Mouse (Mus musculus) embryonic facial prominence, embryonic 14.5 days (tissue): ENCODE measurements around the gene Hsf4. TPM values are rescaled to one million over a fixed set of nuclear protein-coding genes. Genes with fewer than 3 reads are reported as not detected.
A peak's percentile ranks its signal among the peaks of the same experiment; 100 is the strongest.

Experiments
- ATAC-seq: fragments of 200-750 bp; cut with Nextera tagmentation; 2 replicates; pipeline ENCODE4 v1.8.0; 2017; ENCODE audit warnings: low read depth, moderate number of reproducible peaks, moderate TSS enrichment
- DNase-seq: peaks from one replicate; pipeline ENCODE4 v3.0.0-alpha.2; 2015; ENCODE audit warnings: low spot score
- H3K27ac ChIP-seq: fragments of 300-500 bp; sonication (generic); replicated peaks from 2 replicates; pipeline ENCODE4 v1.5.1; 2014; ENCODE audit warnings: low read depth, mild to moderate bottlenecking, low read length, moderate library complexity
- H3K27me3 ChIP-seq: fragments of 300-500 bp; sonication (generic); replicated peaks from 2 replicates; pipeline ENCODE4 v1.6.1; 2014; ENCODE audit warnings: low read length; ENCODE audit not compliant: control insufficient read depth, insufficient read depth
- H3K36me3 ChIP-seq: fragments of 300-500 bp; sonication (generic); 2 replicates; pipeline ENCODE4 v1.6.1; 2014; ENCODE audit warnings: low read length, mixed read lengths; ENCODE audit not compliant: control insufficient read depth, insufficient read depth
- H3K4me1 ChIP-seq: fragments of 300-500 bp; sonication (generic); 2 replicates; pipeline ENCODE4 v1.6.1; 2014; ENCODE audit warnings: antibody characterized with exemption, low read length; ENCODE audit not compliant: control insufficient read depth, insufficient read depth
- H3K4me2 ChIP-seq: fragments of 300-500 bp; sonication (generic); 2 replicates; pipeline ENCODE4 v1.6.1; 2014; ENCODE audit warnings: low read depth, mild to moderate bottlenecking, low read length, moderate library complexity, mixed read lengths
- H3K4me3 ChIP-seq: fragments of 300-500 bp; sonication (generic); 2 replicates; pipeline ENCODE4 v1.5.1; 2014; ENCODE audit warnings: low read depth, mild to moderate bottlenecking, low read length
- H3K9ac ChIP-seq: fragments of 300-500 bp; sonication (generic); 2 replicates; pipeline ENCODE4 v1.6.1; 2014; ENCODE audit warnings: low read depth, mild to moderate bottlenecking, low read length, moderate library complexity, mixed read lengths
- H3K9me3 ChIP-seq: fragments of 300-500 bp; sonication (generic); 2 replicates; pipeline ENCODE4 v1.6.1; 2016; ENCODE audit warnings: low read length; ENCODE audit not compliant: control insufficient read depth
- WGBS: fragments of 180-500 bp; shearing (Covaris S2); extraction: QIAGEN DNeasy Blood & Tissue Kit; methylation state at CpG from one replicate; pipeline ENCODE4 v1.1.7; 2014; 5-methylcytosine and 5-hydroxymethylcytosine counted together
- polyA plus RNA-seq: library from polyadenylated mRNA; unstranded; fragments of >200 nt; fragmentation: Nextera tagmentation; extraction: Ambion mirVana; gene quantifications from 2 replicates; pipeline ENCODE4 v1.2.1, GENCODE M21; 2014

Gene Hsf4
- polyA plus RNA-seq, 1 experiment from 2014 or later, result 0.49 TPM

DNA sequence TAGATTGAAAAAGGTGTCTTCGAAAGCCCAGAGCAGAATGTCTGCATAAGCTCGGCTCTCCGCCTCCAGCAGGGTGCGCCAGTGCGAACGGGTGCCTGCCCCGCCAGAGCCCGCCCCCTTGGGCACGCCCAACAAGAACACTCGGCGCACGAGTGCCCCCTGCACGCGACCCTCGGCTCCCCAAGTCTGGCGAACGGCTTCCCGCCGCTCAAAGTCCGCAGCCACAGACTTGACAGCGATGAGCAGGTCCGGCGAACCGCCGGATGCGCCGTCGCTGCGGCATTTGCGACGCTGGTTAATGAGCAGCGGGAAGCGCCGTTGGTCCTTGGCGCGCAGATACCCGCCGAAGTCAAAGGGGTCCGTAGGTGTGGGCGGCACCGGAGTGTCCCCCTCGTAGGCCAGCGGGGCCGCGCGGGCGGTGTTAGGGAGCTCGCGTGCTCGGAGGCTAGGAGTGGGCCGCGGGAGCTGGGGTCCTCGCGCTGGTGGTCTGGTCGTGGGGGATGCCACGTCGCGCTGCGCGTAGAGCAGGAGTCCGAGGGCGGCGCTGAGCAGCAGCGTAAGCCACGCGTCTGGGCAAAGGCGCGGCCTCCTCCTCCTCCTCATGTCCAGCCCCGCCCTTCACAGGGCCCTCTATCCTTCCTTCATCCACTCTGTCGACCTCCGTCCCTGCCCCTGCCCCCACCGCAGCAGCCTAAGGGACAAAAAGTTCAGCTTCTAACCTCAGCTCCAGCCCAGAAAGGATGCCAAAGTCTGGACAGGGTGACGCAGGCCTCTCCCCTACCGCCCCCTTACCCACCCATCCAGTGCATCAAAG, 15.2 kb upstream of the Hsf4 start:
- DNase-seq (peak; percentile 94), ATAC-seq (peak; percentile 89)
- H3K36me3 ChIP-seq, result peaks cover 42% of the 10 kb centered on the region
- H3K4me2 ChIP-seq, result peak overlapping the region; percentile 92
- peaks cover 29% of the 10 kb centered on the region for H3K27me3 ChIP-seq
- WGBS, result 0% methylated on average over 30 of the region's 74 CpGs
- H3K9ac ChIP-seq, result peak overlapping the region; percentile 79
- H3K4me1 ChIP-seq, result peaks cover 13% of the 10 kb centered on the region
- H3K4me3 ChIP-seq, result peak overlapping the region; percentile 64
- H3K27ac ChIP-seq, result peak overlapping the region; percentile 93
- no peaks in the 10 kb centered on the region for H3K9me3 ChIP-seq

DNA sequence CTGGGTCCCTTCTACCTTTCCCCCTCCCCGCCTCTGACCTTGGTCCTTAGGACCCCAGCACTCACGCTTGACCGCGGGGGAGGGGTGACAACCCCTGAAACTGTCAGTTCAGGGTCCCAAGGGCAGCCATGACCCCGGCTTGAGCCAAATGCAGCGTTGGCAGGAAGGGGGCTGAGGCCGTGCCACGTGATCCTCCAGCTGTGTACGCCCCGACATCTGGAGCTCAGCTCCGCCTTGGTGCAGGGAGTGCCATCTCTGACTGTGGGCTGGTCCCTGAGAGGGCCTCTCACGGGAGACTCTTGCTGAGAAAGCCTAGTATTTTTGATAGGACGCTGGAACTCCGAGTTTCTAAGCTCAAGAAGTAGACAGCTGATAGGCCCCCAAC, 14.6 kb upstream of the Hsf4 start, which contains the start of gene B3gnt9:
TSS of gene B3gnt9 (minus strand) at position 188 of the 385 bp plus-strand sequence.
- peak within 1 kb of the TSS; percentile 64 for H3K4me3 ChIP-seq
- peaks cover 36% of the 10 kb centered on the region for H3K36me3 ChIP-seq
- ATAC-seq (peak; percentile 76), DNase-seq (peak; percentile 93)
- peaks cover 35% of the 10 kb centered on the region for H3K27me3 ChIP-seq
- peak within 1 kb of the TSS; percentile 93 for H3K27ac ChIP-seq
- peaks cover 14% of the 10 kb centered on the region for H3K4me1 ChIP-seq
- H3K9ac ChIP-seq, result peak within 1 kb of the TSS; percentile 79
- H3K4me2 ChIP-seq, result peak within 1 kb of the TSS; percentile 92
- WGBS, result under 1% methylated on average over 14 of the region's 14 CpGs
- no peaks in the 10 kb centered on the region for H3K9me3 ChIP-seq

DNA sequence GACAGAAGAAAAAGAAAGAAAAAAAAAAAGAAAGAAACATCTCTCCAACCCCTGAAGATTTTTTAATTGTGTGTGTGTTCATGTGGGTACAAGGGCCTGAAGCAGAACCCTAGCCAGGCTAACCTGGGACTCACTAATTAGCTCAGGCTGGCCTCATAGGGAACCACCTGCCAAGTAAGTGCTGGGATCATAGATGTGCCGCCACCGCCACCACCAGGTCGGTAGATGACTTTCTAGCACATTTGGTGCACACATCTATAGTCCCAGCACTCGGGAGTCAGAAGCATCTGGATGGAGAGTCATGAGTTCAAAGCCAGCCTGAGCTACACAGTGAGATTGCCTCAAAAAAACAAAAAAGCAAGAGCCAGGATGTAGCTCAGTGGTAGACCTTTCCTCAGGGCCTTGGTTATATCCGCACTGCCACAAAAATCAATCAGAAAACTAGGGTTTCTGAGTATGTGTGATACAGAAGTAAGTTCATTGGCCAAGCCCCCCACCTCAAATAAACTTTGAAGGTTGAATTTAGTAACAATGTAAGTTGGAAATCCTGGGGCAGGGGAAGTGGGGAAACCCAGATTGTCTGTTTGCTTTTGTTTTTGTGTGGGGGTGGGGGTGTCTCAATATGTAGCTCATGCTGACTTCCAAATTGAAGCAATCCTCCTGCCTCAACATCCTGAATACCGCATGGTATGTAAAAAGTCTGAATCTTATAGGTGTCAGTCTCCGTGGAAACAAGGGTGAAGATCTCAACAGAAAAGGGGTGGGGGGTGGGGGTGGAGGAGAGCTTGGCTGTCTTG, 12.1 kb upstream of the Hsf4 start:
- H3K4me3 ChIP-seq, result no peak overlapping the region
- H3K9ac ChIP-seq, result no peak overlapping the region
- peaks cover 12% of the 10 kb centered on the region for H3K36me3 ChIP-seq
- WGBS, result 68% methylated on average over 7 of the region's 7 CpGs
- peaks cover 52% of the 10 kb centered on the region for H3K27me3 ChIP-seq
- ATAC-seq (no peak), DNase-seq (no peak)
- no peak overlapping the region for H3K27ac ChIP-seq
- no peak overlapping the region for H3K4me2 ChIP-seq
- peaks cover 4% of the 10 kb centered on the region; the same call in 1 of the 2 replicates for H3K9me3 ChIP-seq
- peaks cover 16% of the 10 kb centered on the region for H3K4me1 ChIP-seq

DNA sequence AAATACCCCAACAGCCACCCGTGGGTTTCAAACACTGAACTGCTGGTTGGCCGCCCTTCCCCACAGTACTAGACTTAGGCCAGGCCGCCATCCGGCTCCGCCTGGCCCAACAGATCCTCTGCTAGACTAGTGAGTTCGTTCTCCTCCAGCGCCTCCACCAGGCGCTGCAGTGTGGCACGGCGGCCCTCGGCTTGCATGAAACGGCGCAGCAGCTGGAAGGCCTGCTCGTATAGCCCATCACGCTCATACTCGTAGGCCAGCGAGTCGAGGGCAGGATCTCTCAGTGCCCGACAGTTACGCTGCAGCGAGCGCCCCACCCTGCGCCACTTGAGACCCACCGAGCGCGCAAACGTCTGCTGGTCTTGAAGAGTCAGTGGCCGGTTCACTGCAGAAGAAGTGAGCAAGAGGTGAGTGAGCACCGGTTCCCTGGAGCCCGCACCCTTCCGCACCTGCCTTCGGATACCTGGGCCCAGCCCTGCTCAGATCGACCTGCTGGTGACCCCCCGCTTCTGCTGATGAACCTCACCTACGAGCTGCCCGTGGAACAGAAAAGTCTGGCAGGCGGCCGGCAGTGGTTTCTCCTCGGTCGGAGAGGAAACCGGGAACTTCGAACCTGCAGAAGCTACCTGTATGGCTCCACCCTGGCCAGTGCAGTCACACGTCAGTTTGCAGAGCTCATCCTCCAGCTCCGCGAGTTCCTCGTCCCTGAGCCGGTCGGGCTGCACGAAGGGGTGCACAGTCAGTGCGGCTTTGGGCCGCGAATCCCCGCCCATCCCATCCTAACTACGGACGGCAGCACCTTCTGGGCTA, 10.5 kb upstream of the Hsf4 start:
- 5% methylated on average over 49 of the region's 55 CpGs for WGBS
- DNase-seq, result peak; percentile 63
- H3K27ac ChIP-seq, result no peak overlapping the region
- H3K4me3 ChIP-seq, result peak overlapping the region; percentile 35
- H3K9ac ChIP-seq, result peak overlapping the region; percentile 52
- ATAC-seq, result peak; percentile 9; the same call in 1 of the 2 replicates
- no peaks in the 10 kb centered on the region for H3K36me3 ChIP-seq
- peaks cover 52% of the 10 kb centered on the region for H3K27me3 ChIP-seq
- H3K4me2 ChIP-seq, result peak overlapping the region; percentile 60
- peaks cover 4% of the 10 kb centered on the region; the same call in 1 of the 2 replicates for H3K9me3 ChIP-seq
- peaks cover 12% of the 10 kb centered on the region for H3K4me1 ChIP-seq

DNA sequence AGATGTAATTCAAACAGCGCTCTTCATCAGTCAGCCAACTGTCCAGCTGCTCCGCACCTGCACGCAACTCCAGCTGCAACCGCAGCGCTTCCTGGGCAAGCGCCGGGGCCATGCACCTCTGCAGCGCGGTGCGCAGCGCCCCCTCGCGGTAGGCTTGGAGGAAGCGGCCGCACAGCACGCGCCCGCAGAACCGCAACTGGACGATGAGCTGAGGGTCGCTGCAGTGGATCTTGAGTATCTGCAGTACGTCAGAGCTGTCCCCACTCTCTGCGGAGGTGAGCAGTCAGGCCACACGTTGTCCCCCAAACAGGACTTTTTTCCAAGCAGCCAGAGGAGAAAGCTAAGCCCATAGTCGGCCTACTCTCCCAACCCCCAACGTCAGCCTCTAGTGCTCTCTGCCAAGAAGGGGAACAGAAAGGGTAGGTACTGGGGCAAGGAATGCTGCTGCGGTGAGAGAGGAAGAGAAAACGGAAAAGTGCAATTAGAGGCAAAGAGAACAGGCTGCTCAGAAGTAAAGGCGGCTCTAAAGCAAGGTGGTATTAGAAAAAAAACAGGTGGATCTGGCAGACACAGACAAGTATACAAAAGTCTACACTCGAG, 9.8 kb upstream of the Hsf4 start:
- ATAC-seq (peak; percentile 66), DNase-seq (peak; percentile 77)
- Histone ChIP-seq H3K4me1 (peaks cover 13% of the 10 kb centered on the region), H3K27me3 (peaks cover 53% of the 10 kb centered on the region), H3K4me3 (peak overlapping the region; percentile 35), H3K9me3 (peaks cover 4% of the 10 kb centered on the region; the same call in 1 of the 2 replicates), H3K4me2 (peak overlapping the region; percentile 60), H3K27ac (no peak overlapping the region), H3K36me3 (no peaks in the 10 kb centered on the region), H3K9ac (peak overlapping the region; percentile 52; the same call in 1 of the 2 replicates)
- 4% methylated on average over 30 of the region's 30 CpGs for WGBS

- Histone ChIP-seq H3K27me3 (peaks cover 60% of the 10 kb centered on the region), H3K9me3 (peaks cover 4% of the 10 kb centered on the region; the same call in 1 of the 2 replicates), H3K4me3 (no peak overlapping the region), H3K9ac (no peak overlapping the region), H3K36me3 (no peaks in the 10 kb centered on the region), H3K27ac (no peak overlapping the region), H3K4me1 (peaks cover 13% of the 10 kb centered on the region), H3K4me2 (no peak overlapping the region)
- ATAC-seq, result no peak
- DNase-seq, result no peak
- WGBS, result 74% methylated on average over 7 of the region's 7 CpGs
Measured at GRCm38 (mm10) chr8:105260371-105261099, 9.1 kb upstream of the Hsf4 start.

GRCm38 (mm10) chr8:105261326-105261980, 8.1 kb upstream of the Hsf4 start:
- peaks cover 11% of the 10 kb centered on the region for H3K4me1 ChIP-seq
- no peak overlapping the region for H3K9ac ChIP-seq
- no peak overlapping the region for H3K27ac ChIP-seq
- H3K27me3 ChIP-seq, result peaks cover 59% of the 10 kb centered on the region
- no peak overlapping the region for H3K4me2 ChIP-seq
- ATAC-seq (no peak), DNase-seq (no peak)
- no peak overlapping the region for H3K4me3 ChIP-seq
- H3K36me3 ChIP-seq, result no peaks in the 10 kb centered on the region
- peaks cover 8% of the 10 kb centered on the region; the same call in 1 of the 2 replicates for H3K9me3 ChIP-seq
- 85% methylated on average over 12 of the region's 12 CpGs for WGBS
